In genomic region chr1:87186261-87187036, GRCm38 (mm10) we compare ENCODE assay signal across 8 mouse cellular contexts. TPM values are rescaled to one million over a fixed set of nuclear protein-coding genes. Genes with fewer than 3 reads are reported as not detected.
A peak's percentile ranks its signal among the peaks of the same experiment; 100 is the strongest.
DNase-seq lines count a peak whose midpoint lies in the region; ATAC-seq and TF ChIP-seq lines count a peak whose summit lies in the region.

No protein-coding gene starts in this region.

- peak overlapping the region; percentile 49 for H3K4me3 ChIP-seq in lung, postnatal 0 days (ENCODE audit: low read depth, low read length)
- peak overlapping the region; percentile 63 for H3K4me3 ChIP-seq in intestine, embryonic 16.5 days (ENCODE audit: low read length)
- H3K4me3 ChIP-seq in neural tube, embryonic 12.5 days, result peak overlapping the region; percentile 44

- peak overlapping the region; percentile 91 for H3K4me2 ChIP-seq in lung, postnatal 0 days (replicated peaks; ENCODE audit: low read depth, low read length)
- peak overlapping the region; percentile 95 for H3K4me2 ChIP-seq in intestine, embryonic 16.5 days (ENCODE audit: low read depth, low read length)
- H3K4me2 ChIP-seq in neural tube, embryonic 12.5 days (replicated peaks), result peak overlapping the region; percentile 93

- WGBS in lung, postnatal 0 days, result 3% methylated on average over 43 of the region's 54 CpGs
- WGBS in intestine, embryonic 16.5 days, result 1% methylated on average over 54 of the region's 54 CpGs
- 2% methylated on average over 54 of the region's 54 CpGs for WGBS in neural tube, embryonic 12.5 days

- H3K9me3 ChIP-seq in lung, postnatal 0 days (ENCODE audit: low read length), result no peaks in the 10 kb centered on the region
- H3K9me3 ChIP-seq in intestine, embryonic 16.5 days (ENCODE audit: control insufficient read depth, low read length), result no peaks in the 10 kb centered on the region
- H3K9me3 ChIP-seq in neural tube, embryonic 12.5 days, result no peaks in the 10 kb centered on the region

- peaks cover 2% of the 10 kb centered on the region; the same call in 1 of the 2 replicates for H3K4me1 ChIP-seq in lung, postnatal 0 days (ENCODE audit: insufficient read depth, low read depth, low read length)
- H3K4me1 ChIP-seq in intestine, embryonic 16.5 days (ENCODE audit: control insufficient read depth, insufficient read depth, low read length), result peaks cover 15% of the 10 kb centered on the region; the same call in 1 of the 2 replicates
- peaks cover 17% of the 10 kb centered on the region for H3K4me1 ChIP-seq in neural tube, embryonic 12.5 days

- H3K27ac ChIP-seq in lung, postnatal 0 days (ENCODE audit: low read length), result no peak overlapping the region
- no peak overlapping the region for H3K27ac ChIP-seq in intestine, embryonic 16.5 days (ENCODE audit: low read length)
- no peak overlapping the region for H3K27ac ChIP-seq in neural tube, embryonic 12.5 days

- DNase-seq in cerebellum, adult 8-10 months, result no peak
- no peak for DNase-seq in lung, postnatal 0 days (ENCODE audit: low spot score)
- DNase-seq in lung, postnatal 14 days, result no peak
- no peak for DNase-seq in ovary, postnatal 10 days (ENCODE audit: low spot score)
- no peak for DNase-seq in yolk sac, embryonic 10.5 days (ENCODE audit: low spot score)

- TF ChIP-seq CTCF in lung, postnatal 0 days (IDR thresholded peaks at IDR 0.05), result no peak

- H3K9ac ChIP-seq in lung, postnatal 0 days (replicated peaks; ENCODE audit: low read depth), result no peak overlapping the region; the same call in 1 of the 2 replicates
- peak overlapping the region; percentile 69 for H3K9ac ChIP-seq in intestine, embryonic 16.5 days (ENCODE audit: low read depth, low read length)
- peak overlapping the region; percentile 55; the same call in 1 of the 2 replicates for H3K9ac ChIP-seq in neural tube, embryonic 12.5 days

- TF ChIP-seq EP300 in lung, postnatal 0 days (IDR thresholded peaks at IDR 0.05), result no peak

- no peaks in the 10 kb centered on the region for H3K36me3 ChIP-seq in lung, postnatal 0 days (ENCODE audit: insufficient read depth, low read length)
- no peaks in the 10 kb centered on the region for H3K36me3 ChIP-seq in intestine, embryonic 16.5 days (ENCODE audit: control insufficient read depth, insufficient read depth, low read length)
- no peaks in the 10 kb centered on the region for H3K36me3 ChIP-seq in neural tube, embryonic 12.5 days

- peak; percentile 5; the same call in 1 of the 2 replicates for ATAC-seq in cerebellum, adult (ENCODE audit: insufficient number of reproducible peaks, low FRiP score, low TSS enrichment)
- peak; percentile 37 for ATAC-seq in lung, postnatal 0 days
- peak; percentile 57 for ATAC-seq in intestine, embryonic 16.5 days
- ATAC-seq in neural tube, embryonic 12.5 days (ENCODE audit: low FRiP score, low read depth), result peak; percentile 42

- H3K27me3 ChIP-seq in lung, postnatal 0 days (replicated peaks; ENCODE audit: insufficient read depth, low read length), result peaks cover 37% of the 10 kb centered on the region
- H3K27me3 ChIP-seq in intestine, embryonic 16.5 days (replicated peaks; ENCODE audit: control insufficient read depth, insufficient read depth, low read length), result peaks cover 44% of the 10 kb centered on the region
- H3K27me3 ChIP-seq in neural tube, embryonic 12.5 days (replicated peaks), result peaks cover 64% of the 10 kb centered on the region

RNA-seq across cellular contexts. Expression of gene Prss56, which starts 3.3 kb away (rescaled TPM):
- not detected in 2 replicates for polyA plus RNA-seq in lung, postnatal 0 days (2015; fragmentation: Nextera tagmentation; extraction: Ambion mirVana)
- not detected in 2 replicates for polyA plus RNA-seq in intestine, embryonic 16.5 days (2015; fragmentation: Nextera tagmentation; extraction: Ambion mirVana)
- 2.7 and 4.6 TPM in 2 replicates for polyA plus RNA-seq in neural tube, embryonic 12.5 days (2016; fragmentation: Nextera tagmentation; extraction: Ambion mirVana)

RNA-seq across cellular contexts. Expression of gene Chrnd, which starts 4.0 kb away (rescaled TPM):
- polyA plus RNA-seq in lung, postnatal 0 days (2015; fragmentation: Nextera tagmentation; extraction: Ambion mirVana), result not detected in 2 replicates
- polyA plus RNA-seq in intestine, embryonic 16.5 days (2015; fragmentation: Nextera tagmentation; extraction: Ambion mirVana), result 0.05 TPM in 1 of 2 replicates, not detected in the other
- polyA plus RNA-seq in neural tube, embryonic 12.5 days (2016; fragmentation: Nextera tagmentation; extraction: Ambion mirVana), result 0.53 and 0.60 TPM in 2 replicates

RNA-seq across cellular contexts. Expression of gene Chrng, which starts 18.0 kb away (rescaled TPM):
- polyA plus RNA-seq in lung, postnatal 0 days (2015; fragmentation: Nextera tagmentation; extraction: Ambion mirVana), result 0.04 TPM in 1 of 2 replicates, not detected in the other
- 0.13 and 0.21 TPM in 2 replicates for polyA plus RNA-seq in intestine, embryonic 16.5 days (2015; fragmentation: Nextera tagmentation; extraction: Ambion mirVana)
- polyA plus RNA-seq in neural tube, embryonic 12.5 days (2016; fragmentation: Nextera tagmentation; extraction: Ambion mirVana), result 2.0 and 3.2 TPM in 2 replicates

RNA-seq across cellular contexts. Expression of gene Eif4e2, which starts 27.3 kb away (rescaled TPM):
- polyA plus RNA-seq in lung, postnatal 0 days (2015; fragmentation: Nextera tagmentation; extraction: Ambion mirVana), result 110 and 118 TPM in 2 replicates
- polyA plus RNA-seq in intestine, embryonic 16.5 days (2015; fragmentation: Nextera tagmentation; extraction: Ambion mirVana), result 161 and 172 TPM in 2 replicates
- 138 and 150 TPM in 2 replicates for polyA plus RNA-seq in neural tube, embryonic 12.5 days (2016; fragmentation: Nextera tagmentation; extraction: Ambion mirVana)

RNA-seq across cellular contexts. Expression of gene Ecel1, which starts 30.1 kb away (rescaled TPM):
- polyA plus RNA-seq in lung, postnatal 0 days (2015; fragmentation: Nextera tagmentation; extraction: Ambion mirVana), result 0.17 and 0.39 TPM in 2 replicates
- polyA plus RNA-seq in intestine, embryonic 16.5 days (2015; fragmentation: Nextera tagmentation; extraction: Ambion mirVana), result 0.95 and 1.1 TPM in 2 replicates
- 65.3 and 70.1 TPM in 2 replicates for polyA plus RNA-seq in neural tube, embryonic 12.5 days (2016; fragmentation: Nextera tagmentation; extraction: Ambion mirVana)

Comparison
In these comparisons a context has a peak if more than half of its experiments do, and no peak if none do; other contexts are left out.
1. ATAC-seq: peak in every context shown above with its lines; median percentile 57 in intestine, embryonic 16.5 days; 42 in neural tube, embryonic 12.5 days; 37 in lung, postnatal 0 days; 5 in cerebellum, adult.